Mouse (Mus musculus) kidney, adult 11 months (tissue): ENCODE measurements around the gene Klra10.
"Not testable (repeated sequence)": the region's sequence is repeated elsewhere in the genome, so short reads cannot be mapped to it uniquely, and the experiment has no call there.

ENCODE experiments used
- DNase-seq: peaks from one replicate; pipeline ENCODE4 v3.0.0; 2022

Klra10 gene

GRCm38 (mm10) chr6:130281828-130282227 is at the start of gene Klra10:
Gene Klra10, minus strand, starts transcription at chr6:130281928.
- DNase-seq, result not testable (repeated sequence)

GRCm38 (mm10) chr6:130287984-130288649 is 6.4 kb upstream of the Klra10 start:
- no peak for DNase-seq

- DNase-seq, result no peak
Measured at GRCm38 (mm10) chr6:130255326-130255725, 26.4 kb downstream of the Klra10 start.

GRCm38 (mm10) chr6:130237536-130237935 is 44.2 kb downstream of the Klra10 start:
- DNase-seq, result no peak

- DNase-seq, result no peak
Measured at GRCm38 (mm10) chr6:130236635-130237034, 45.1 kb downstream of the Klra10 start.

GRCm38 (mm10) chr6:130233222-130233621 is 48.5 kb downstream of the Klra10 start, which contains the start of gene Klra7:
Gene Klra7, minus strand, starts transcription at chr6:130233322.
- DNase-seq, result no peak
